Mouse (Mus musculus) spleen, adult 2 months (tissue): ENCODE measurements around the gene Tpsab1.

ENCODE experiments used
- CTCF ChIP-seq: fragments of 200-500 bp; IDR thresholded peaks from 2 replicates; pipeline ENCODE4 v1.5.1; 2011; ENCODE audit warnings: mild to moderate bottlenecking, inconsistent platforms; ENCODE audit not compliant: insufficient read depth, insufficient read length, insufficient replicate concordance; ENCODE audit errors: extremely low read depth
- POLR2A ChIP-seq: fragments of 200-500 bp; IDR thresholded peaks from 2 replicates; pipeline ENCODE4 v1.6.1; 2011; ENCODE audit warnings: low read depth, low read length, inconsistent platforms

DNA sequence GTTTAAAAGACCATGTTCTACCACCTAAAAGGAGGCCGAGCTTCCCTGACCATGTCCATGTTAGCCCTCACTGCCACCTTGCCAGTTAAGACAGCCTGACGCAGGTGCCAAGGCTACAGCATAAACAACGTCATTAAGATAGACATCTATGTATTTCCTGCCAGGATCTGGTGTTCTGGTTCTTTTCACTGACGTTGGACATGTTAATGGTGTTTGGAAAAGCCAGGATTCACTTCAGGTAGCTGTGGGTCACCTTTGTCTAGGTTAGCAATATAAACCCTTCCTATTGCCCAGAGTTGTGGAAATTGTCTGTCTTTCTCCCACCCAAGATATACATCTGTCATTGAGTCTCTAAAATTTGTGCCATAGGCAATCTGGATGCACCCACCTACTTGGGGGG lies 37.0 kb downstream of the Tpsab1 start, which contains the start of gene Prss28:
- no peak for TF ChIP-seq CTCF
- no peak for TF ChIP-seq POLR2A
